Mouse (Mus musculus) Muller cell, postnatal 12 days (primary cell): ENCODE results near the gene Frmpd1.

Experiments used
- DNase-seq: peaks from one replicate; pipeline ENCODE4 v3.0.0-alpha.2; 2015; ENCODE audit errors: inconsistent ontology term

Frmpd1 gene

DNA sequence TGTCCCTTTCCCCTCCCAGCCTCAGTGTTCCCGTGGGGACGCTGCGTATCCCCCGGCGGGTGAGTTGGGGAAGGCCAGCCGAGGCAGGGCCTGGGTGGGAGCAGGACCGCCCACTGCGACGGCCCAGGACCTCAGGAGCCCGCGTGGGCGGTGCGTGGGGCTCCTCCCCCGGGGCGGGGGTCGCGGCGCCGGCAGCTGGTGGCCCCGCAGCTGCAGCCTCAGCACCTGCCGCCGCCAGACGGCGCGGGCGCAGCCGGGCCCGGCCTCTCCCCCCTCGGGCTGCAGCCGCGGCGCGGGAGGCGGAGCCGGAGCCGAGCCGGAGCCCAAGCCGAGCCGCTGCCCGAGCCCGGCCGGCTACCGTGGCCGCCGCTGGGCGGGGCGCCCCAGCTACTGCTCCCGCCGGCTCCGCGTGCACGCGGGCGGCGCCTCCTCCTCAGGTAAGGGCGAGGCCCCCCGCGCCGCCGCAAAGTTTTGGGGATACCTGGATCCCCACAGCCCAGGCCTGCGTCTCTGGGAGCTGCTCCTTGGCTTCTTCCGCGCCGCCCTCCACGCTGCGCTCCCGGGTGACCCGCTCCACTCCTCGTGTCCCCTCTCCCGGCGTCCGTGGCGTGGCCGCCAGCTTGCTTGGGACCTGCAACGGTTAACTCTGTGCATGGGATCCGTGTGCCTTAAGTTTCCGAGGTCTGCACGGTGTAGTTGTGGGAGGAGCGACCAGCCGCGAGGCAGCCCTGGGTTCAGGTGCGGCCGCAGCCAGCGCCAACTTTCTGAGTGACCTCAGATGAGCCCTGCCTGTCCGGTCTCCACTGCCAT is at the start of gene Frmpd1:
Frmpd1 (plus strand) TSS at position 355 of the 810 bp plus-strand sequence.
- DNase-seq = peak; percentile 76

DNA sequence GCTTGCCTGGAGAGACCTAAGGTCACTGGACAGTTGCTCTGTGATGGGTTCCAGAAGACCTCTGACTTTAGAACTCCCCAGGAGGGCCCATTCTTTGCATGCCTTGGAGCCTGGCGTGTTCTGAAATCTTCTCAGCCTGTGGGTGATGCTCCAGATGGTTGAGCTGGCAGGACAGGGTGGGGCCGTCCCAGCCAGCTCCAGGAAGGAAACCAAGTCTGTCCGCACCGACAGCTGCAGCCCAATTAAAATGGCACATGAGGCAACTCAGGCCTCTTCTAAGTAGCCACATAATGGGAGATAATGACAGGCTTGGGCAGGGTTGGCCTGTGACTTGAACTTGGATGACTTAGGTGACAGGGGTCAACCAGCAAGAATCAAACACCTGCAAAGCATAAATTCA is 47.0 kb upstream of the Frmpd1 start:
- peak; percentile 54 for DNase-seq

DNA sequence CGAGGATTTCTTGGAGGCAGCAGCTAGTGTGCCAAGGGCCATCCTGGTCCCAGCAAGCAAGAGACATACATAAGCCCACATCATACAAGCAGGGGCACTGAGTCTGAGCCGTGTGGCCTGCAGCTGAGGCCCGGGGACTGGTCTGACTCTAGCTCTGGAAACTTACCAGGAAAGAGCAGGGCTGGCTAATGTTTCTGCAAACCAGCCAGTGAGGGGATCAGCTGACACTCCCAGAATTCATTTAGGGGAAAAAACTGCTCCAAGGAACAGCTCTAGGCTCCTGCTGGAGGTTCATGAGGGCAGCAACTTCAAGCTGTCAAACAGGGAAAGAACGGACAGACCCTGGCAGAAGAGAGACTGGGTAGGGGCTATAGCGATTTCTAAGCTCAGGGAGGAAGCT is 42.8 kb upstream of the Frmpd1 start:
- DNase-seq = no peak

DNA sequence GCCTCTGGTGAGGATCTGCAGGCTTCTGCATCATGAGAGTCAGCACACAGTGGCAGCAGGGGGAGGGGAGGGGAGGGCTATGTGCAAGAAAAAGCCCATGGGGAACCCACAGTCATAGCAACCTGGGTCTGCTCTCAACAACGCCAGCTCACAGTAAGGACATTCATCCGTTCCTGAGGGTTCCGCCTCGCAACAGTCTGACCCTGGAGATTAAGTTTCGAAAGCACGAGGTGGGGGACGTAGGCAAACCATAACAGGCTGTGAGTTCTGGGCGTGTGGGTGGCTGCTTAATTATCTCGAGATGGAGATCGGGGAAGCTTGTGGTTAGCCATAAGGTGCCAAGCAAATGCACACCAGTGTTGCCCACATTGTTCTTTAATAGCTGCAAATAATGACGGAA is 42.3 kb upstream of the Frmpd1 start:
- DNase-seq = peak; percentile 68

DNA sequence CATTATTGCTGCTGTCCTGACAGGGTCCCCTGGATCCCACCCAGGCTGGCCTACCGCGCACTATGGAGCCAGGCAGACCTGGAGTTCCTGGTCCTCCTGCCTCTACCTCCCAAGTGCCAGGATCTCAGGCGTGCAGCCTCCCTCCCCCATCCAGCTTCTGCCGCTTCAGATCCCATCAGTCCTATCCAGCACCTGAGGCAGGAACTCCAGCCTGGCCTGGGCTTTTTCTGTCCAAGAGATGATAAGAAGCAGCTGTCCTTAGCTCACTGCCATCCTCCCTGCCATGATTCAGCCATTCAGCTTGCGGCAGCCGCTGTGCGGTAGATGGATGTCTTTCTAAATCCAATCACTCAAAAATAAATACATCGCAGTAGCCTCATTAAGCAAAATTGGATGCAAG is 41.7 kb upstream of the Frmpd1 start:
- no peak for DNase-seq

DNA sequence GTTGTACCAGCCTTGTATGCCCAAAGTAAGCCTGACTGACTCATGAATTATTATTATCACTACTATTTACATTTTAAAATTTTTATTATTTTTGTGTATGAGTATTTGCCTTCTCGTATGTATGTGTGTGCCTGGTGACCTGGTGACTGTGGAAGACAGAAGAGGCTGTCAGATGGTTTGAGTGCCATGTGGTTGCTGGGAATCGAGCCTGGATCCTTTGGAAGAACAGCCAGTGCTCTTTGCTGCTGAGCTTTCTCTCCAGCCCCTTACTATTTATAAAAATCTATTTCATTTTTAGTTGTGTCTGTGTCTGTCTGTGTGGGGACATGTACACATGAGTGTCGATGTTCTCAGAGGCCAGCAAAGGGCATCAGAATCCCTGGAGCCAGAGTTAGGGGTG is 28.2 kb upstream of the Frmpd1 start:
- DNase-seq = no peak

DNA sequence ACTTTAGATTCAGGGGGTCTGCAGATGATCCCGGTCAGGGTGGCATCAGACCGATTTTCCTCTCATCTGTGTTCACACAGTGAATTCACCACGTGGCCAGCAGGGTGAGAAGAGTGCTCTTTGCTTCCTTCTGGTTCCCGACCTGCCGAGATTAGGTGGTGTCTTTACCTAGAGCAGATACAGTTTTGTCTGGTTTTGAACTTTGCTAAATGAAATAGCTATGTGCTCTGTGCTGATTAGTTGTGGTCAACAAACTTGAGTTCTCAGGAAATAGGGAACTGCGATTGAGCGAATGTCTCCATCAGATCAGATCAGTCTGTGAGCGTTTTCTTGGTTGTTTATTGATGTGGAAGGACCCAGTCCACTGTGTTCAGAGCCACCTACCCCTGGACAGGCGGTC is 26.1 kb upstream of the Frmpd1 start:
- DNase-seq = no peak

DNA sequence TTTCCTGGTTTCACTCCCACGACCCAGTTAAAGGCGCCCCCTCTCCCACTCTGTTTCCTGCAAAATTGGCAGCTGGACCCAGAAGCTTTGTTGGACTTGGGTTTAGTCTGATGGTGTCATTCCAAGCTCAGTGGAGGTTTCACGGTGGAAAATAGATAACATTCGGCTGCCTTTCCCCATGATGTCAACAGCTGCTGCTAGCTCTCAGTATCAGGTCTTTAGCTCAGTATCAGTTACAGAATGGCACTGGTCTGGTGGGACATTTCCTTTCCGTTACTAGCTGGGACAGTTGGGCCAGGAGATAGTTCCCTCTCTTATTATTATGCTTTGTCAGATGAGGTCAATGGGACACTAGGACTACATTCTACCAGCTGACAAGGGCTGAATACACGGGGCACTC is 23.9 kb upstream of the Frmpd1 start:
- DNase-seq = no peak

DNA sequence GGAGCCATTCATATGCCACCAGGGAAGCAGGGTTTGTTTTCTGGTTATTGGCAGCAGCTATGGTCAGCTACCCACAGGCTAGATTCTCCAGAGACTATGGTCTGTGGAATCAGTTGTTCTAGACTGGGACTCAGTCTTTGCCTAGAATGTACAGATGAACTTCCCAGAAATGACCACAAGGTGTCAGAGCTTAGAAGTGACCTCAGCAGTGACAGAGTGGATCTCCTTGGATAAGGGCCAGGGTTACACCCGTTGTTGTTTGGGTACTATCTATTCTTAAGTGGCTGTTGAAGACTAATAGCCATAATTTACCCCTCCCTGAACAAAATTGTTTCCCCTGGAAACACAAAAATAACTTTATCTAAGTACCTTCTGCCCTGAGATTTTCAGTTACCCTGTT is 21.0 kb upstream of the Frmpd1 start:
- DNase-seq = no peak

DNA sequence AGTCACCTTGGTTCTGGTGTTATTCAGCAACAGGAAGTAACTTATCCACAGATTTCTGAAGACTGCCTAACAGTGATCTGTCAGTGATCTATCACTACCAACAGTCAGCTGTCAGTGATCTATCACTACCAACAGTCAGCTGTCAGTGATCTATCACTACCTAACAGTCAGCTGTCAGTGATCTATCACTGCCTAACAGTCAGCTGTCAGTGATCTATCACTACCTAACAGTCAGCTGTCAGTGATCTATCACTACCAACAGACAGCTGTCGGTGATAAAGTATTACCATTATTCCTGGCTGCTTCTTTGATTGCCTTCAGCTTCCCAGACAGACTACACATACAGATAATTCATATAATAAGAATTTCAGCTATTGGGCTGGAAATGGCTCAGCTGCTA is 19.2 kb upstream of the Frmpd1 start:
- DNase-seq = no peak

DNA sequence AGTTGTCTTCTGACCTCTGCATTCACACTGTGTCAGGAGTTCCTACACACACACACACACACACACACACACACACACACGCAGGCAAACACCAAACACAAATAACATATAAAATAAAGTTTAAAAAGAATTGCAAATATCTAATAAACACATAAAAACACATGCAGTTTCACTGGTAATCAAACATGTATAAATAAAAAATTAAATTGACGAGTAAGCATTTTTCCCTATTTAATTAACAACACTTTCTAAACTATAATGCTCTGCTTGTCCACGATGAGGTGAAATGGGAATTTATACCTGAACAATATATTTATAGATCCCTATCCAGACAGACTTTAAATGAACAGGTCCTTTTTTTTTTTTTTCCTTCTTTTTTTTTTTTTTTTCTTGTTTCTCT is 18.7 kb upstream of the Frmpd1 start:
- DNase-seq = no peak

DNA sequence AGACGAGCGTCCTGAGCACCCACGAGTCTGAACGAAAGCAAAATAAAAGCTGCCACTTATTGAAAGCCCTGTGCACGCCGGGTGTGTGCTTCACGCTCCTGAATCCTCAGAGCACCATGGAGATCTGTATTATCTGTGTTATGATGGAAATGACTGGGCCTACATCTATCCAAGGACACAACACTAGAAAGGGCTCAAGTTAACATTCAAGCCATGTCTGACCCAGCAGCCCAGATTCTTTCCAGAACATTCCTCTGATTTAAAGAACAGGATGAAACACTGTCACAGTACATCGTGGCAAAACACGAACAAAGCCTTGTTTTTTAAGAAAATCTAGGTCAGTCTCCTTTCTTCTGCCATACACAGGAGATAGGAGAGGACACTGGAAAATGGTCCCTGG is 13.3 kb upstream of the Frmpd1 start:
- DNase-seq = peak; percentile 9

DNA sequence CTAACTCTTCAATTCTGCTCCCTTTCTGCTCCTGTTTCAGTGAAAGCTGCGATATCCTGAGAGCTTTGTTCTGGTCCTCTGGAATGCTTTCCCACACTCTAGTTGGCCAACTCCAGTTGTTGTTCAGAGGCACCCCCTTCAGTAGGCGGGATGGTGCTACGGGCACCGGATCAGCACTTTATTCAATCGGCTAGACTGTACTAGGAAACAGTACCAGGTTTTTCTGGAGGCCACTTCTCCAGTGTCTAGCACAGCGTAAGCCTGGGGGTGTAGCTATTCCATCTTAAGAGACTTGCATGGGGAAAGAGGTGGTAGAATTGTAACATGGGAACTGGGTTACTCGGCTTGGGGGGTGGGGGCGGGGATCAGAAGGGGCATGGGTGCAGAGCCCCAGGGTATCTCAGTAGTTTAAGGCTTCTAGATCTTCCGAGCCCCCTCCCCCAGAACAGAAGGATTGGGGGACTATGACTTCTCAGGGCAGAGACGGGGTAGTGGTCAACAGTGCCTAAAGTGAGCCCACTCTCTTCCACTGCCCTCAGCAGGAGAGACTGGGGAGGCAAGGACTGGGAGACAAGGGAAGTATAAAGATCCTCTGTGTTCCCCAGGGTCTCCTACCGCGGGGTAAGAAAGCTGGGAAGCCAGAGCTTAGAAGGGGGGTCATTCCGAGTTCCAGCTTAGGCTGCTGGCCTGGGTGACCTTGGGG is 706 bp upstream of the Frmpd1 start:
- DNase-seq = peak; percentile 26

DNA sequence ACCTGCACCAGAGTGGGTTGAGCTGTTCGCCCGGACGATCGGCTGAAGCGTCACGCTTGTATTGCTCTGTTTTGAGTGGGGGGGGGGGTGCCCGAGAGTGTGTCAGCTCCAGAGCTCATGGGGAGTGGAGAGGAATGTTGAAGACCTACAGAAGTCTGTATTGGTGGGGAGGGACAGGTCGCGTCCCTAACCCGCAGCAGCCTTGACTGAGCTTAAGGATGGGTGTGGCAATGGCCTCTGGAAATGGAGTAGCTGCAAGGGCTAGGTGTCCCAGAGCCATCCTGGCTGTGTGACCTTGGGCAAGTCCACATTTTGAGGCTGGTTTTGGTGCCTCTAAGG is 625 bp downstream of the Frmpd1 start:
- no peak for DNase-seq

DNA sequence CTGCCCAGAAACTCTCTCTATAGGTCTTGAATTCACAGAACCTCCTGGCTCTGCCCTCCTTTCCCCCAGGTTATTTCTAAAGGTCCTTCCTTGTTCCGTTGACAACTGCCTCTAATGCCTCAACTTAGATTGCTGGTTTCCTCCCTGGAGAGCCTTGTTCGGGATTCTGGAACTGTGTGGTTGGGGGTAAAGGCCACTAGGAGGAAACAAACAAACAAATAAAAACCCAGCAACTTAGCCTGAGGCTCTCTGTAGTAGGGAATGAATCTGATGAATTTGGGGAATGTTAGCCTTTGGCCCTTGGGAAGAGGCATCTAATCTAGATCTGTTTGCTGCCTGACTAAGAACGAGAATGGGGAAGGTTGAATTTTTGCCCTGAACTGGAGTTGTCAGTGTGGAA is 13.6 kb downstream of the Frmpd1 start:
- peak; percentile 58 for DNase-seq

DNA sequence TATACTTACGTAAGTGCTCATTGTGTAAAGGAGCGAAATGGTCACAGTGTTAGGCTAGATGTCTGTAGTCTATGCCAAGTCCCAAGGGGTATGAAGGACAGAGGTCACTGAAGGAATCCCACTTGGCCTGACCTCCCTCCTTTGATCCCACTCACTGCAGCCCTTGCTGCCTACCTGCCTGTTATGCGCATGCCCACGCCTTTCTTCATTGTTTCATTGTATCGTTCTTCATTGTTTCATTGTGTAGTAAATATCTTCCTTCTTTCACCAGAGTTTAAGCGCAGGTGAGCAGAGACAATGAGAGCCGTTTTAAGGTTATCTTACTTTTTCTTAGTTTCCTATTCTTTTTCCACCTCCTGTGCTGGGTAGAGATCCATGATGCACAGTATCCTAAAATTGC is 18.6 kb downstream of the Frmpd1 start:
- no peak for DNase-seq

DNA sequence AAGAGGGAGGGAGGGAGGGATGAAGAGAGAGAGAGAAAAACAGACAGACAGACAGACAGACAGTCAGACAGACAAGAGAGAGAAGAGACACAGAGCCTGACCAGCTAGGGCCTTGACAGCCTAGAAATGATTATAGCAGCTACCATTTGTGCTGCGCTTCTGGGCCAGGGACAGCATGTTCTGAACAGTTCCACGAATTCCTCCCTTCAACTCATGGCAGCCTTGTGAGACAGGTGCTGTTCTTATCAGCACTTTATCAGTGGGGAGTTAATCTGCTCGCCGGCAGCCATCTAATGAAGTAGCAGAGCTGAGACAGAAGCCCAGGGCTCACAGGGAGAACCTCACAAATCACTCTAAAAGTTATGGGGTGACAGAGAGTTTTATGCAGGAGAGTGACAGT is 22.8 kb downstream of the Frmpd1 start:
- DNase-seq = no peak

DNA sequence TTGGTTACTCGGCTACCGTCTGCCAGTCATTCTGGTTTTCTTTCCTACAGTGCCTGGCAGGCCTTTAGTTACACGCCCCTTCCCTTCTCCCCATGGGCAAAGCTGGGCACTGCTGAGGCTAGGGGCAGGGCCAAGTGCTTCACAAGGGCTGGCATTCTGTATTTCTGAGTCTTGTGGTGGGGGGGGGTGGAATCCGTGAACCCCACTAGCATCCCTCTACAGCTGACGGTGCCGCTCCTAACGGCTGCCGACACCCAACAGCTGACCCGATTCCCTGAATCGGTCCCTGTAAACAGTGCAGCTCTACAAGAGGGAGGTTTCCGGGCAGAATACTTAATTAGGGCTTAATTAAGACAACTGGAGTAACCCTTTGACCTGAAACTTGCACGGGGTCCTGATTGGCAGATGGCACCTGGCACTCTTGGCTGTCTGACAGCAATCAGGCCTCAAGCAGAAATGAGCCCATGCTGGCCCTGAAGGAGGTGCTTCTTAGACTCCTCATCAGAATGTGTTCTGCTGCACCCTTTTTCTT is 24.2 kb downstream of the Frmpd1 start:
- peak; percentile 84 for DNase-seq

DNA sequence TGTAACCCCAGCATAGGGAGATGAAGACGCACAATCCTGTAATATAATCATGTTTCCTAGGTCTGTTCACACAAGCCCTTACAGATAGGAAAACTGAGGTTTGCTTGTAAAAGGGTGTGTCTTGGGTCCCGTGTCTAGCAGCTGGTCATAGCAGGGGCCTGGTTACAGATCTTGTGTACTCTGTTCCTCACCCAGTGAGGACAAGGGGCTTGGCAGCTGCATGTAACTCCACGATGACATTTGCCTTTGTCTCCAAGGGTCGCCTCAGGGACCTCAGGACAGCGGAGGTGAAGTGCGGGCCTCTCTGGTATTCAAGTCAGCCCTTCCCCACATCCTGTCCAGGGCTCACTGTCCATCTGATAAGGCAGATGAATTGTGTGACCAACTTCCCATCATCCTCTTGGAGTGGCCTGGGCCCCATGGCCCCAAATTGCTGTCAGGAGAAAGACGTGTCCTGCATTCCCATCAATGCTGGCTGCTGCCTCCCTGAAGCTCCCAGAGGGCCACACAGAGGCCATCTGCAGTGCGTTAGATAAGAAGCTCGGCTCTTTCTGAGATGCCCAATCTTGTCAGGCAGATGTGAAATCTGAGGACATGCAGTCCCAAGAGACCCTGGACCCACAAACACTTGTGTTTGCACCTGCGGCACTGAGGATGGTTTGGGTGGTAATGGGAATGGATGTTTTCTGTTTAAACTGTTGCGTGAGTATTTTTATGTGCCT is 27.8 kb downstream of the Frmpd1 start:
- no peak for DNase-seq

DNA sequence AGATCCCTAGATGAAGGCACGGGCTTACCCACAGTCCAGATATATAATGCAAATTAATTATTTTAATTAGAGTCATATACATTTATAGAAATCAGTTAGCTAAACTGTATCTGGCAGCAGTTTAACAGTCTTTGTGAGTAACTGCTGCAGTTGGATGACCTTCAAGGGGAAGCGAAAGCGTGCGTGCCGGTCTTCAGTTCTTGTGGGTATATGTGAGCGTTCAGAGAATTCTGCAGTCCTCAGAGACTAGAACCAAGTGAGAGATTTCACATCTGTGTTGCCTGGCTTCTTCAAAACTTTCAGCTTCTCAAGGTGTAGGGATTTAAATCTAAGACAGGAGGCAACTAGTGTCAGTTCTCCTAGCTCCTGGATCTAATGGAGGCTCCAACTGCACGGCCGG is 35.3 kb downstream of the Frmpd1 start:
- no peak for DNase-seq

DNA sequence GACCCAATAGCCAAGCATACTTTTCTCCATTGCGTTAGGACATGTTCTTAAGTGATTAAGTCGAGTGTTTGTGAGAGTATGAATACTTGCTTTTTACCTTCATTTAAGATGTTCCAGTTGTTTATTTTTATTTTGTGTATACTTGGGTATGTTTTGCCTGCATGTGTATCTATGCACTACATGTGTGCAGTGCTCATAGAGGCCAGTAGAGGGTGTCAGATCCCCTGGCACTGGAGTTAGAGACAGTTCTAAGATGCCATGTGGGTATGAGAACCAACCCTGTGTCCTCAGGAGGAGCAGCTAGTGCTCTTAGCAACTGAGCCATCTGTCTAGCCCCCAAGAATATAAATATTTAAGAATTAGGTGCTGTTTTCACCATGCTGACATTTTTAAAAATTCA is 37.7 kb downstream of the Frmpd1 start:
- DNase-seq = no peak

DNA sequence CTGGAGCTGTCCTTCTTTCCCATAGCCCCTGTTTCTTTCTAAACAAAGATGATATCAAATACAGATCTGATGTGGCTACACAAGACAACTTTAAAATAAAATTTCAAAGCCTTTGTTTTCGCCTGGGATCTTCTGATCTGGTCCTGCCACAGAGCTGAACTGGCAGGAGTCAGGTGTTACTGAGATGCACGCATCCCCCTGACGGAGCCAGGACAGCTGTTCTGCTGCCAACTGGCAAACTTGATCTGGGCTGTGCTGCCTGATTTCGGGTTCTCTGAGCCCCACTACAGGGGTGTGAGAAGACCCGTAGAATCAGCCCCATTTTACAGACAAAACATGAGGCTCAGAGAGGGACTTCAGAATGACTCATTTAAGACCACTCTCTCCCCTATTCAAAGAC is 45.6 kb downstream of the Frmpd1 start:
- no peak for DNase-seq

DNA sequence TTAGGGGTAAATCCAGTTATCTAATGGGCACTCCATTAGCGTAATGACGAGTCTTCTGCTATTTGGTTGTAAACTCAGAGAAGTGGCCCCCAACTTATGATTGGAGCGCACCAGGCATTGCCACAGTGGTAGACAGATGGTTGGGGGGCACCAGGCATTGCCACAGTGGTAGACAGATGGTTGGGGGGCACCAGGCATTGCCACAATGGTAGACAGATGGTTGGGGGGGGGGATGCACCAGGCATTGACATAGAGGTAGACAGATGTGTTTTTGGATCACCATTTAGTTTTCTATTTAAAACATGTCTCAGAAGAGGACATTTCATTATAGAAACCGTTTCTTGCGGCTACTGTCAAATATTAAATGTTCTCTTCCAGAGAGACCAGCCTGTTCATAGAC is 53.6 kb downstream of the Frmpd1 start:
- no peak for DNase-seq
